Mouse (Mus musculus) ES-E14 (cell line): ENCODE data around the gene Grk1.

Source experiments
- CHD2 ChIP-seq: IDR thresholded peaks from 2 replicates; pipeline ENCODE4 v1.6.1; 2014; ENCODE audit warnings: mild to moderate bottlenecking, low read depth, low read length, inconsistent platforms
- MAFK ChIP-seq: IDR thresholded peaks from 2 replicates; pipeline ENCODE4 v1.6.1; 2014; ENCODE audit warnings: mild to moderate bottlenecking, low read depth, low read length, inconsistent platforms; ENCODE audit not compliant: insufficient read depth

GRCm38 (mm10) chr8:13356221-13356620, 48.7 kb upstream of the Grk1 start:
- TF ChIP-seq MAFK (no peak), CHD2 (no peak)
